Mouse (Mus musculus) heart, postnatal 36 days (tissue): ENCODE data around the gene Olfr344. TPM values are rescaled to one million over a fixed set of nuclear protein-coding genes. Genes with fewer than 3 reads are reported as not detected.

ENCODE experiments used
- DNase-seq, 2 experiments: peaks; one replicate each; pipeline ENCODE4 v3.0.0; 2021 to 2022
- intact Hi-C: fragments of 180-260 bp; cut with DNase I; formaldehyde crosslinking; loops from one replicate; pipeline ENCODE4 v1.15.1; 2025
- total RNA-seq, 2 experiments: library from RNA; stranded (reverse); gene quantifications; 2 replicates each; pipeline ENCODE4 v1.2.3; 2021

The Olfr344 gene
- total RNA-seq = not detected

DNA sequence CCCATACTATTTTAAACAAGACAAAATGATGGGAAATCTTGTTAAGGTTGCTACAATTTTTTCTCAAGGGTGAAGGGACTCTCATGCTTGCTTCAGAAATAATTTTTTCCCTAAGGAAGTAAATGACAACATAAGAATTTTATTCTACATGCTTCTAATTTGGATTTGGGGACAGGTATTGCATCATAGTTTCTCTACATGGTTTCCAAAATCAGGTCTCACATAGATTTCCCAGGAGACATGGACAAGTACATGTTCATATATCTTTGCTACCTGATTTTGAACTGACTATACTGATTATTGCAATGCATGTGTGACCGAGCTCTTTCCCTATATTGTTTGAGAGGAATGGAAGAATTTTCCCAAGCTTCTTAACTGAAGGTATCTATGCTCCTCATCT is at the start of gene Olfr344:
Olfr344 (plus strand) TSS at position 301 of the 400 bp plus-strand sequence.
- no peak for DNase-seq
- intact Hi-C loops = no loop called here

- intact Hi-C loops = no loop called here
- no peak for DNase-seq
These were observed 41.8 kb upstream of the Olfr344 start, which contains the start of gene Olfr342 for GRCm38 (mm10) chr2:36524698-36525097. Gene Olfr342, plus strand, starts transcription at chr2:36524998.

DNA sequence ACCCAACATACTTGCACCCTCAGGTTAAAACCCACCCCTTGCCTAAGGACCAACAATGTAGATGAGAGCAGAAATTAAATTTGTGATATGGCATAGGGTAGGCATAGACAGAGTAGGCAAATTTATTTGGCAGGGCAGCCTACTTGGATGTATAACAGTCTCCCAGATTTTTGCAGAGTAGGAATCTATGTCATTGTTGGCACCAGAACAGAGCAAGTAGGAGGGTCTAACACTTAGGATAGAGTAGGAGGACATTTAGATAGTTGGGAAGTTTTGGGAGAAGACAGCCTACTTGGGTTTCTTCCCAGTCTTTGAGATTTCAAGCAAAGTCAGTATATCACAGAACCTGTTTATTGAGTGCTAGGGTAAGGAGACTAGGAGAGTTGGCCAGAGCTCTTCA is 1.3 kb upstream of the Olfr344 start:
- intact Hi-C loops = no loop called here
- DNase-seq = no peak

DNA sequence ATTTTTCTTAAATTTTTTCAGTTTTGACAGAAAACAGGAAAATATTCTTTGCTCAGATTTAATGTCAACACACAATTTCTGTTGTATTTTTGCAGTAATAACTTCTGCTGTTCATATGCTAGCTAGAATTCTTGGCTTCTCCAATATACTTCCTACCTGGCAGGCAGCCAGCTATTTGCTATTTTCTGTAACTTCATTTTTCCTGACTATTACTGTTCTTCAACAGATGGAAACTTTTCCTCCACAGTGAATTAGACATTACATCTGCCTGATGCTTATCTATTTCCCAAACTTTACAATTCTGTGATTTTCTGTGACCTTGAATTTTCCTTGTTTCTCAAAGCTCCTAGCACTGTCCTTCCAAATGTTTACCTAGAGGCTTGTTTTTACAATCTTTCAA is 560 bp downstream of the Olfr344 start:
- DNase-seq = no peak
- intact Hi-C loops = no loop called here

GRCm38 (mm10) chr2:36567845-36568244 is 1.4 kb downstream of the Olfr344 start:
- intact Hi-C loops = no loop called here
- DNase-seq = no peak

Other genes with a start within 250 kb of the Olfr344 start
- not detected for gene Olfr338, start 193.1 kb upstream of the Olfr344 start, total RNA-seq
- not detected for gene Olfr339, start 147.7 kb upstream of the Olfr344 start, total RNA-seq
- not detected for gene Olfr340, start 114.1 kb upstream of the Olfr344 start, total RNA-seq
- not detected for gene Olfr341, start 84.2 kb upstream of the Olfr344 start, total RNA-seq
- gene Olfr342, start 41.7 kb upstream of the Olfr344 start, total RNA-seq = not detected
- not detected for gene Olfr345, start 73.4 kb downstream of the Olfr344 start, total RNA-seq
- gene Olfr346, start 119.1 kb downstream of the Olfr344 start, total RNA-seq = not detected
- not detected for gene Olfr347, start 165.2 kb downstream of the Olfr344 start, total RNA-seq
- not detected for gene Olfr348, start 217.6 kb downstream of the Olfr344 start, total RNA-seq
- gene Olfr50, start 223.9 kb downstream of the Olfr344 start, total RNA-seq = not detected